Mouse (Mus musculus) forelimb bud, embryonic 11.5 days (tissue): ENCODE data around the gene H2-Q1.
"Not testable (repeated sequence)": the region's sequence is repeated elsewhere in the genome, so short reads cannot be mapped to it uniquely, and the experiment has no call there.

ENCODE experiments used
- DNase-seq: peaks from one replicate; pipeline ENCODE4 v3.0.0-alpha.2; 2012; ENCODE audit warnings: low read depth, low spot score

H2-Q1 gene

DNA sequence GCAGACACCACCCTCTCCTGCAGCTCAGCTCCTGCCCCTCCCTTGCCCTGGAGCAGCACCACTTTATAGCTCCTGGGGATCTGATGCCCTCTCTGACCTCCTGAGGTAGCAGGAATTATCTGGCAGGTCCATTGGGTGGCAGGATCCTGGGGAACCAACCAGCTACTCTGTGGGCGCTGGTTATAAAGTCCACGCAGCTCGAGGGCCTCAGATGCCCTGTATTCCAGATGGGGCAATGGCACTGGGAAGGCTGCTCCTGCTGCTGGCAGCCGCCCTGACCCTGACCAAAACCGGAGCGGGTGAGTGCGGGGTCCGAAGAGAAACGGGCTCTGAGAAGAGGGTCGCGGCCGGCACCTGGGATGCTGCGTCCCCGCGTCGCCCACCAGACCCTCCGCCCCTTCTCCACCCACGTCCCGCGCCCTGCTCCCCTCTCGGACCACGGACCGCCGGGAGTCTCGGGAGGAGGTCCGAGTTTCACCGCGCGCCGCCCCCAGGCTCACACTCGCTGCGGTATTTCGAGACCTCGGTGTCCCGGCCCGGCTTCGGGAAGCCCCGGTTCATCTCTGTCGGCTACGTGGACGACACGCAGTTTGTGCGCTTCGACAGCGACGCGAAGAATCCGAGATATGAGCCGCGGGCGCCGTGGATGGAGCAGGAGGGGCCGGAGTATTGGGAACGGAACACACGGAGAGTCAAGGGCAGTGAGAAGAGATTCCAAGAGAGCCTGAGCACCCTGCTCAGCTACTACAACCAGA is at the start of gene H2-Q1:
H2-Q1 (plus strand) TSS at position 79 of the 755 bp plus-strand sequence.
- no peak for DNase-seq

DNA sequence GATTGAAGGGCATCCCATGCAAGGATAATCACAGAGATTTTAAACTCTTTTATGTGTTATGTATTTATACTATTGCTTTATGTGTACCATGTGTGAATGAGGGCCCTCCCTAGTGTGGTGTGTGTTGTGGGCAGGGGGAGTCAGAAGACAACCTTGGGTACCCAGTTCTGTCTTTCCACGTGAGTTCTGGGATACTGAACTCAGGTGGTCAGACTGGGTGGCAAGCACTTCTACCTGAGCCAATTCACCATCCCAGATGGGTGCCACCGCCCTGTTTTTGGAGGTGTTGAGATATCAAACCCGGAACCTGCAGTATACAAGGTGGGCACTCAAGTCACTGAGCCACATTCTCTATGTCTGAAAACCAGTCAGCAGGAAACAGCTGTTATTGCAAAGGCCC is 48.0 kb upstream of the H2-Q1 start:
- no peak for DNase-seq

- peak; percentile 85 for DNase-seq
Measured at GRCm38 (mm10) chr17:35274770-35275169, 45.4 kb upstream of the H2-Q1 start.

DNA sequence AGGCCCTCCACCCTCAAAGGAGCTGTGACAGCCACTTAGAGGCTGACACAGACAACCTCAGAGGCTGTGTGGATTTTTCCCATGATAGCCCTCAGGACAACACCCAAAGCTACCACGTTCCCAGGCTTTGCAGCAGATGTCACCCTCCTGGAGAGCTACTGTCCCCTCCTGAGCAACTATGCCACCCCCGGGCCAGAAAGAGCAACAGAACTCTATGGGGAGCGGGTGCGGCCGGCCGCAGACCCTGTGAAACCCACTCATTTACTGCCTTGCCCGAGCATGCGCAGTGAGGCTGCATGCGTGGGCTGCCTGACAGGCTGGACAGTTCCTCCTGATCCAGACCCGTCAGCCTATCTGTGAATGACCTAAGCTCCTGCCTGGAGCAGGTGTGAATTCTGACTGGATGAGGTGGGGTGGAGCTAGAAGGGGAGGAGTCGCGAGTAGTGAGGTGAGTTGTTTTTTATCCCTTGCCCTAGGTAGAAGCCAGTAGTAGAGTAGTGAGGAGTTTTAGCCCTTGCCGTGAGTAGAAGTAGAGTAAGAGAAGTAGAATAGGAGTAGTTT is 43.8 kb upstream of the H2-Q1 start:
- no peak for DNase-seq

GRCm38 (mm10) chr17:35278049-35278448 is 42.2 kb upstream of the H2-Q1 start:
- no peak for DNase-seq

- no peak for DNase-seq
Measured at GRCm38 (mm10) chr17:35278957-35279688, 41.1 kb upstream of the H2-Q1 start.

DNA sequence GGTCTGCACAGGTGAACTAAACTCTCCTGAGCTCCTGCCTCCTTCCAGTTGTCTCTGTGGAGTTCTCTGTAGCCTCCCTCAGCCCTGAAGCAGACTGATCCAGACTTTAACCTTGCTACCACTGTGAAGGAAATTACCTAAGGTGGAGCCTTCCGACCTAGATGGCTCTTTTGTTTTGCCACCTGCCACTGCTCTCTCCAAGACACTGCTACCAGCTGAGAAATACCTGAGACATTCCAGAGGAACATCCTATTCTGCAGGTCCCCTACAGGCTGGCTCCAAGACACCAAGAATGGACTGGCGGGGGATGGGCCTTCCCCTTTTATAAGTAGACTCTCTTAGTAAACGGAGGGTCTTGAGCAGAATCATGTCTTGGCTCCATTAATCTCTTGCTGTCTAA is 39.9 kb upstream of the H2-Q1 start:
- DNase-seq = no peak

- DNase-seq = no peak
Measured at GRCm38 (mm10) chr17:35285431-35285830, 34.8 kb upstream of the H2-Q1 start.

DNA sequence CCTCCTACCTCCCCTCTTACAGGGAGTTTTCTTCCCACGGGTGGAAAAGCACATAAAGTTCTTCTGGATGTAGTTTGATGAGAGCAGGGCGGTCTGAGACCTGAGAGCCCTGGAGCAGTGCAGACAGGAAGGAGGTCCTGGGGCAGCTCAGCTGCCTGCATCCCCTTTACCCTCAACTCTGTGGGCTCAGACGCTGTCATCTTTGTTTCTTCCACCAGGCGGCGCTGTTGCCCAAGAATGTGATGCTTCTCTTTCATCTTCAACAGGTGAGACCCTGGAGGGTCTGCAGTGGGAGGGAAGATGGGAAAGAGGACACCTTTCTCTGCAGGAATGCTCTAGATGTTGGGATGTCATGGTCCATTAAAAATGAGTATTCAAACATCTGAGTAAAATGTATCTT is 24.4 kb upstream of the H2-Q1 start:
- peak; percentile 64 for DNase-seq

DNA sequence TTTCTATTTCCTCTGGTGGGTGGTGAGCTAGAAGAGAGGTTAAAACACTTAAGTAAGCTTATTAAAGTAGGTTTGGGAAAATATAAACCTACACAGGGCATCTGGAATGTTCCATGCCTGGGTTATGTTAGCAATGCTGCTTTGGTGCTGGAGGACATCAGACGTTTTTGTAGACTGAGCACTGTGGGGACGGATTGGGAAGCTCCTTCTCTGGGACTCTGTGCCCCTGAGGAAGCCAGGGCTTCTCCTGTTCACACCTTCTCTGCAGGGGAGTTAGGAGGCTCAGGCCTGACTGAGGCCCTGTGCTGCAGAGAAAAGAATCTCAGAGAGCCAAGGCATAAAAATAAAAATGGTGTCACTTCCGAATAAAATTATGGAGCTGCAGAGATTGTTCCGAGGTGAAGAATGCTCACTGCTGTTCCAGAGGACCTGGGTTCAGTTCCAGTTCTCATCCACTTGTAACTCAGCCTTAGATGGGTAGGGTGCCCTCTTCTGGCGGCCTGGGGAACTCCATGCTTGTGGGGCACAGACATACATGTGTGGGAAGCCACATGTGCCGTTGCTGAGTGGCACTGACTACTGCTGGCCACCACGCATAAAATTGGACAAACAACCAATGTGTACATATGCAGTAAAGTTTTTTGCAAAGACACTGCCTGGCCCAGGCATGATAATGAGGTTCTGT is 19.8 kb upstream of the H2-Q1 start:
- DNase-seq = not testable (repeated sequence)

- peak; percentile 83 for DNase-seq
Measured at GRCm38 (mm10) chr17:35301645-35302258, 18.5 kb upstream of the H2-Q1 start.

GRCm38 (mm10) chr17:35303271-35303670 is 16.9 kb upstream of the H2-Q1 start:
- no peak for DNase-seq

DNA sequence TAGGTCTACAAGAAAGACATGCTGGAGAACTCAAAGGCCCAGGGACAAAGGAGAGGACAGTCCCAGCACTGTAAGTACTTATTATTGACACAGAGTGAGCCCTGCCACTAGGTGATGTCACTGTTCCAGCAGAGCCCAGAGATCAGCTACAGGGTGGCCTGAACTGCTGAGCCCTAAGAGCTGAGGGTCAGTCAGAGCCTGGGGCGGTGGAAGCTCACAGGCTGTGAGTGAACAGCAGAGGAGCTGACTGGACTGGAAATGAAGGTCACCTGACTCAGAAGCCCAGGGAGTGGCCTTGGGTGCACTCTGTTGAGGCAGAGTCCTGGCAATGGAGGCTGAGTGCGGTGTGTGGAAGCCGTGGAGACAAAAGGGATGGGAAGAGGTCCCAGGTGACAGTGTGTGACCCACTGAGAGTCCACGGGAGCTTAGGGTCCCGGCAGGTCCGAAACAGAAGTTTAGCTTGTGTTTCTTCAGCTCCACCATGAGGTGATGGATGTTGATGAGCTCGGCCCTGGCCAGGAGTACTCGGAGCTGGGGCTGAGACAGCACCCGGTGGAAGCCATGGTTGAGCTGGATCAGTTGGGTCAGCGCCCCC is 16.4 kb upstream of the H2-Q1 start:
- DNase-seq = no peak

DNA sequence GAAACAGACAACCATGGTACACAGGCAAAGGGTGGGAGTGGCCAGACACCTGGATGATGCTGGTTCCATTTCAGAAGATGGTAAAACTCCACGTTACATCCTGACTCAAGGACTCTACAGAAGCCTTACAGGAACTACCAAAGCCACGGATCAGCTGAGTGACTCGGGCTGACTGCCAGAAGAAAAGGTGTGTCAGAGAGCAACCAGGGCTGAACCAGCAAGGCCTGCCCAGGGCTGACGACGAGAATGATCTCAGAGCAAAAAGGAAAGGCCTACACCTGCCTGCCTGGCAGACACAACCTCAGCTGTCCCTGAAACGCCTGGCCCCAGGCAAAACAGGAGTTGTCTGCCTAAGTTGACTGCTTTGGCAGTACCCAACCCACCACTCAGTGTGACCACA is 15.7 kb upstream of the H2-Q1 start:
- no peak for DNase-seq

GRCm38 (mm10) chr17:35304921-35305320 is 15.3 kb upstream of the H2-Q1 start:
- DNase-seq = not testable (repeated sequence)

DNA sequence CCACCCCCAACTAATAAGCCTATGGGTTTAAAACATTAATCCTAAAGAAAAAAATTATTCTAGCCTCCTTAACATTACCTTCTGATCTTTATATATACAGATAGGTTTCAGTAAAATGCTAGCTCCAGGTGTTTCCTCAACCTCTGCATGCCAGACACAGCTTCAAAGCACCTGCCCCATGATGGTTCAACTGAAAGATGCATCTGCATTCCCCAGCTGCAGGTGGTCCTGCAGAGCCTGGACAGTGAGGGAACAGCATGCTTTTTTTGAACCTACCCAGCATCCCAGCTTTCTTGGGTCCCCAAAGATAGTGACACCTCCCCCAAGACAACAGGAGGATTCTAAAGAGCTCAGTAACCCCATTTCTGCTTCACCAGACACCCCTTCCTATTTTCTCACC is 1.5 kb upstream of the H2-Q1 start:
- no peak for DNase-seq

DNA sequence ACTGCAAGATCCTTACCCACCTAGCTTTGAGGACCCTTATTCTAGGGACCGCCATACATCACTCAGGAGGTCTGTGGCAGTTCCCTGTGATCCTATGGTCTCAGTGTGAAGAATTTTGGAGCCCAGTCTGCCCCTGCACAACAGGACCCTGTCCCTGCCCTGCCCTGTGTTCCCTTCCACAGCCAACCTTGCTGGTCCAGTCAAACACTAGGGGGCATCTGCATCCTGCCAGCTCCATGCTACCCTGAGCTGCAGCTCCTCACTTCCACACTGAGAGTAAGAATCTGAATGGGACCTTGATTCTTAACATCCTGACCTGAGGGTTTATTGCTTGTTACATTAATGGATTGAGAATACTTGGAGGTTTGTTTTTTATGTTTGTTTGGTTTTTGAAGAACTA is 4.9 kb downstream of the H2-Q1 start:
- DNase-seq = not testable (repeated sequence)

GRCm38 (mm10) chr17:35326000-35326399 is 5.8 kb downstream of the H2-Q1 start:
- DNase-seq = not testable (repeated sequence)

DNA sequence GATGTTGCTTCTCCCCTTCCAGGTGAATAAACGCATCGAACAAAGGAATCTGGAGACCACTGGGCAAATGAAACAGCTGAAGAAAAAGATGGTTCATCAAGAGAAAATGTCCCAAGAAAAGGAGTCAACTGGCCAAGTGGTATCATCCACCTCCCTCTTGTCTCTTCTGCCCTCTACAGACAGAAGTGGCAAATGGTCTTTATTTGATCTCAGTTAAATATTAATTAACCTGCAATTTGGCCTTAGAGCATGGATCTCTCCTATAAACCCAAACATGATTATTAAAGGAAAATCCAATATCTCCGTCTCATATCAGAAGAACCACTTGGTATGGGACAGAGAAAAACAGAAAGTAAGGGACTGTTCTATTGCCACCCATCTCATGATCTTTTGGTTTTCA is 9.5 kb downstream of the H2-Q1 start:
- DNase-seq = not testable (repeated sequence)

- not testable (repeated sequence) for DNase-seq
Measured at GRCm38 (mm10) chr17:35331546-35331945, 11.3 kb downstream of the H2-Q1 start.

GRCm38 (mm10) chr17:35342071-35342671 is 22.0 kb downstream of the H2-Q1 start, which contains the start of gene H2-Q2:
H2-Q2 (plus strand) TSS chr17:35342242.
- DNase-seq = no peak
